Mouse (Mus musculus): Measurements from ENCODE around the gene Arhgef39. TPM values are rescaled to one million over a fixed set of nuclear protein-coding genes. Genes with fewer than 3 reads are reported as not detected.

The Arhgef39 gene
- polyA plus RNA-seq, 1 experiment from 2014 or later, result 4.4 TPM

DNA sequence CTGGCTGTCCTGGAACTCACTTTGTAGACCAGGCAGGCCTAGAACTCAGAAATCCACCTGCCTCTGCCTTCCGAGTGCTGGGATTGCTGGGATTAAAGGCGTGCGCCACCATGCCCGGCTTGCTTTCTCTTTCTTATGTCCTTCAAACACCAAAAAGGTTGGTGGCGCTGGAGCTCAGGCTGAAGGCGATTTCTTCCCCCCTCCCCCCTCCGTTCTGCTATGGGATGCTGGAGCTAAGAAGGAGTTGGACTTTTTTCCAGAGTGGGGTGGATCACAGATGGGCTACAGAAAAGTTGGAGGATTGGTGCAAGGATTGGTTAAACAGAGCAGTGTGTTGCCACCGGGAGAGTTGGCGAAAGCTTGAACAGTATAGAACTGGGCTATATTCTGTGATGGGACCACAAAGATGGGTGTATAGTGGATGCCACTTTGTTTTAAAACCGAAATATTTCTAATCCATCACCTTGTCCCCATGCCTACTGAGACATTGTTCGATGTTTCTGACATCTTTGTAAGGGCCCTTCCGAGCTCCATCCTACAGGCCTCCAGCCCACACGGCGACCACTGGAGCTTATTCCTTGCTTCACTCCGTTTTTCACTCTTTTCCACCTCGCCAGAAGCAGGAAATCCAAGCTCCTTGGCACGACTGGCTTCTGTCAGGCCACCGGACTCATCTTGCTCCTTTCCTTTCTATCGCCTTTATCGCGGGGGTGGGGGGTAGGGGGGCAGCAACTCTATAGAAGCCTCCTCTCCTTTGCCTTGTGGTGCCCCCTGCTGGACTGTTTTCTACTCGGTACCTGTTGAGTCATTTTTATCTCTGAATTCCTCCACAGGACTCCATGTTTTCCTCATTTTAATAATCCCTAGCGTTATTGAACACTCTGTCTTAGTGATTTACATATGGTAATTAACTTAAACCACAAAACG is 20.3 kb downstream of the Arhgef39 start:
- 0 out of 2 replicates have a peak, but pooled peaks cover 2% of the 10 kb centered on the region for H3K4me1 ChIP-seq (ENCODE audit: control insufficient read depth, insufficient read depth, low read length)
- H3K9me3 ChIP-seq (replicated peaks; ENCODE audit: control insufficient read depth, low read length, poor library complexity, severe bottlenecking), result no peaks in the 10 kb centered on the region
- H3K4me3 ChIP-seq (ENCODE audit: low read depth, low read length), result no peak overlapping the region
- 48% methylated on average over 24 of the region's 24 CpGs for WGBS
- H3K36me3 ChIP-seq (ENCODE audit: control insufficient read depth, insufficient read depth, low read length), result no peaks in the 10 kb centered on the region
- no peak overlapping the region for H3K4me2 ChIP-seq (ENCODE audit: low read length)
- H3K27ac ChIP-seq (ENCODE audit: low read length), result no peak overlapping the region
- no peaks in the 10 kb centered on the region for H3K27me3 ChIP-seq (ENCODE audit: control insufficient read depth, insufficient read depth, low read depth, low read length)
- no peak for ATAC-seq
- H3K9ac ChIP-seq (ENCODE audit: low read depth, low read length), result no peak overlapping the region

DNA sequence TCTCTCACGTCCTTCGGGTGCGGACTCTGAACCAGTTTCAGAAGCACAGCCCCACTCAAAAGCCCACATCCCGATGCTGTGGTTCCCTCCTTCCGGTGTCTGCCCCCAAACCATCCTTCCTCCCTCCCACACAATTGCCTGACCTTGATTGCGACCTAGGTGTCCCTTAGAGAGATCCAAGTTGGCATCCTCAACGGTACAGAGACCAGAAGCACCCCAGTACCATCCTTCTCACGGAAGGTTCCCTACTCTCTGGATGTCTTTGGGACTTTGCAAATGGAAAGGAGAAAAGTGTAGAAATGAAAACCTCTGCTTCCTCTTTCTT is 21.0 kb downstream of the Arhgef39 start:
- 48% methylated on average over 8 of the region's 8 CpGs for WGBS
- ATAC-seq, result peak; percentile 67; the same call in 1 of the 2 replicates
- H3K36me3 ChIP-seq (ENCODE audit: control insufficient read depth, insufficient read depth, low read length), result no peaks in the 10 kb centered on the region

DNA sequence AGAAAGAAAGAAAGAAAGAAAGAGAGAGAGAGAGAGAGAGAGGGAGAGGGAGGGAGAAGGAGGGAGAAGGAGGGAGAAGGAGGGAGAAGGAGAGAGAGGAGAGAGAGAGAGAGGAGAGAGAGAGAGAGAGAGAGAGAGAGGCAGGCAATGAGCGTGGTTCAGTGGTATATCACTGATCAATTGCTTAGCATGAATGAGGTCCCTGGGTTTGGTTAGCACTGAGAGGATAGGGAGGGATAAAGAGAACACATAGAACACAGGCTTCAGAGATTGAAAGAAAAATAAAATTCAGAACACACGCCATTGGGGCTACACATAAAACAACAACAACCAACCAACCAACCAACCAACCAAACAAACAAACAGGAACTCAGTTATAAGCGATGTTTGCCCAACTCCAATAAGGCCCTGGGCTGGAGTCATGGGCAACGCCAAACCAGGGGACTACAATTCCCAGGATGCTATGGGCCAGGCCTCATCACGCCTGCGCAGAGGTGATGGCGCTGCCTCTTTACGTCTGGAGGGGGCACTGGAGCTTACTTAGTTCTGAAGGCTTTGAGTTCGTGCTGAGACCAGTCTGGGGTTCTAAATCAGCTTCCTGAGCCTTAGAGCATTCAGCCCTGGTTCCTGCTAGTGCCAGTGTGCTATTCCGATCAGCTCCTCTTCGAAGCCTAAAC is 21.5 kb downstream of the Arhgef39 start:
- Histone ChIP-seq H3K27ac (ENCODE audit: low read length) (no peak overlapping the region), H3K9me3 (replicated peaks; ENCODE audit: control insufficient read depth, low read length, poor library complexity, severe bottlenecking) (no peaks in the 10 kb centered on the region)
- peak; percentile 97 for ATAC-seq

More for the DNA sequence above, 21.0 kb downstream of the Arhgef39 start:
- H3K9ac ChIP-seq (ENCODE audit: low read depth, low read length), result peak overlapping the region; percentile 59
- H3K9me3 ChIP-seq (replicated peaks; ENCODE audit: control insufficient read depth, low read length, poor library complexity, severe bottlenecking), result no peaks in the 10 kb centered on the region
- no peaks in the 10 kb centered on the region for H3K27me3 ChIP-seq (ENCODE audit: control insufficient read depth, insufficient read depth, low read depth, low read length)
- 0 out of 2 replicates have a peak, but pooled peaks cover 2% of the 10 kb centered on the region for H3K4me1 ChIP-seq (ENCODE audit: control insufficient read depth, insufficient read depth, low read length)
- H3K4me3 ChIP-seq (ENCODE audit: low read depth, low read length), result peak overlapping the region; percentile 34
- no peak overlapping the region for H3K27ac ChIP-seq (ENCODE audit: low read length)
- peak overlapping the region; percentile 60 for H3K4me2 ChIP-seq (ENCODE audit: low read length)

DNA sequence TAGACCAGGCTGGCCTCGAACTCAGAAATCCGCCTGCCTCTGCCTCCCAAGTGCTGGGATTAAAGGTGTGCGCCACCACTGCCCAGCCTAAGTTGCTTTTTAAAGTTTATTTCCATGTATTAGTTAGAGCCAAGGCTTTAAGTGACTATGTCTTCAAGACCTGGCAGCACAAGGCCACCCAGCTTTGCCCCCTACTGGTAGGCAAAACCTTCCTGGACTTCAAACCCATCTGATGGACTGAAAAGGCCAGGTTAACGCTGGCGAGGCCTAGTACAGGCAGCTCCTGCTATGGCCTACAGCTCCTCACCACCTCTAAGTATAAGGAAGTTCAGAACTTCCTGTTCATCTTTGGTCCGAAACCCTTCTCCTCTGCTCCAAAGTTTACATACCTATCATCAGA is 22.9 kb downstream of the Arhgef39 start:
- Histone ChIP-seq H3K9ac (ENCODE audit: low read depth, low read length) (no peak overlapping the region), H3K27me3 (ENCODE audit: control insufficient read depth, insufficient read depth, low read depth, low read length) (no peaks in the 10 kb centered on the region), H3K9me3 (replicated peaks; ENCODE audit: control insufficient read depth, low read length, poor library complexity, severe bottlenecking) (no peaks in the 10 kb centered on the region), H3K4me2 (ENCODE audit: low read length) (no peak overlapping the region), H3K4me3 (ENCODE audit: low read depth, low read length) (no peak overlapping the region), H3K36me3 (ENCODE audit: control insufficient read depth, insufficient read depth, low read length) (no peaks in the 10 kb centered on the region), H3K27ac (ENCODE audit: low read length) (no peak overlapping the region), H3K4me1 (ENCODE audit: control insufficient read depth, insufficient read depth, low read length) (0 out of 2 replicates have a peak, but pooled peaks cover 2% of the 10 kb centered on the region)
- no peak for ATAC-seq
- 93% methylated on average over 5 of the region's 6 CpGs for WGBS

More for the DNA sequence above, 21.5 kb downstream of the Arhgef39 start:
- WGBS, result 17% methylated on average over 11 of the region's 11 CpGs
- no peaks in the 10 kb centered on the region for H3K27me3 ChIP-seq (ENCODE audit: control insufficient read depth, insufficient read depth, low read depth, low read length)
- peak overlapping the region; percentile 59 for H3K9ac ChIP-seq (ENCODE audit: low read depth, low read length)
- 0 out of 2 replicates have a peak, but pooled peaks cover 2% of the 10 kb centered on the region for H3K4me1 ChIP-seq (ENCODE audit: control insufficient read depth, insufficient read depth, low read length)
- peak overlapping the region; percentile 34 for H3K4me3 ChIP-seq (ENCODE audit: low read depth, low read length)
- H3K4me2 ChIP-seq (ENCODE audit: low read length), result peak overlapping the region; percentile 60
- no peaks in the 10 kb centered on the region for H3K36me3 ChIP-seq (ENCODE audit: control insufficient read depth, insufficient read depth, low read length)

DNA sequence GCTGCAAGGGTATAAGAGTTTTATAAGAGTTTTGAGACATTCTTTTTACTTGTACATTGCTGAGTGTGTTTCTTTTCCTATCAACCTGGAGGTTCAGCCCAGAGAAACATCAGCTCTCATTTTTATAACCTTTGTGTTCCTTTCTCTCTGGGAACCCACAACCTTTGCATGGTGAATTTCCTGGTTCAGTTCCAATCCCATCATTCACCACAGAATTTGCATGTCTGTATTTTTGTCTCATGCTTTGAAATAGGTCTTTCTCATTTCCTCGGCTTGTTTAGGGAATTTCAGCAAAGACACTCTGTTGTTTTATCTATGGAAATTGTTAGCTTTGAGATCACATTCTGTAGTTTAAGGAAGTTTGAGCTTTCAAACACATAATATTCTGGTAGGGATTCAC is 25.9 kb downstream of the Arhgef39 start:
- no peak for ATAC-seq

DNA sequence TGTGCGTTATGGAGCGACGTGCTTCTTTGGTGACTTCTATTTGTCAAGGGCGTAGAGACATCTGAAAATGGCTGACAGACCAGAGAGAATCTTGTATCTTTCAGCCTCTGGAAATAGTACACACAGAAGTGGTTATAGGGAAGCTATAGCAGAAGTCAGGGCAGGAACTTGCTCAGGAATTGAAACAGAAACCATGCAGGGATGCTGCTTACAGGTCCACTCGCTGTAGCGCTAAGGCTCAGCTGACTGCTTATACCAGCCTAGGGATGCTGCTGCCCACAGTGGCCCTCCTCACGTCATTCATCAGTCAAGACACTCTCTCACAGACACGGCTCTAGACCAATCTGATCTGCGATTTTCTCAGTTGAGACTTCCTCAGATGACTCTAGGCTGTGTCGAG is 29.2 kb downstream of the Arhgef39 start:
- no peak for ATAC-seq
- Histone ChIP-seq H3K4me2 (ENCODE audit: low read length) (no peak overlapping the region), H3K9ac (ENCODE audit: low read depth, low read length) (no peak overlapping the region), H3K36me3 (ENCODE audit: control insufficient read depth, insufficient read depth, low read length) (no peaks in the 10 kb centered on the region), H3K4me3 (ENCODE audit: low read depth, low read length) (no peak overlapping the region), H3K4me1 (ENCODE audit: control insufficient read depth, insufficient read depth, low read length) (no peaks in the 10 kb centered on the region), H3K9me3 (replicated peaks; ENCODE audit: control insufficient read depth, low read length, poor library complexity, severe bottlenecking) (no peaks in the 10 kb centered on the region), H3K27ac (ENCODE audit: low read length) (no peak overlapping the region), H3K27me3 (ENCODE audit: control insufficient read depth, insufficient read depth, low read depth, low read length) (no peaks in the 10 kb centered on the region)
- WGBS, result 95% methylated on average over 10 of the region's 10 CpGs

More for the DNA sequence above, 25.9 kb downstream of the Arhgef39 start:
- Histone ChIP-seq H3K4me1 (ENCODE audit: control insufficient read depth, insufficient read depth, low read length) (0 out of 2 replicates have a peak, but pooled peaks cover 2% of the 10 kb centered on the region), H3K36me3 (ENCODE audit: control insufficient read depth, insufficient read depth, low read length) (no peaks in the 10 kb centered on the region), H3K4me3 (ENCODE audit: low read depth, low read length) (no peak overlapping the region), H3K27me3 (ENCODE audit: control insufficient read depth, insufficient read depth, low read depth, low read length) (no peaks in the 10 kb centered on the region), H3K9me3 (replicated peaks; ENCODE audit: control insufficient read depth, low read length, poor library complexity, severe bottlenecking) (no peaks in the 10 kb centered on the region), H3K27ac (ENCODE audit: low read length) (no peak overlapping the region), H3K9ac (ENCODE audit: low read depth, low read length) (no peak overlapping the region), H3K4me2 (ENCODE audit: low read length) (no peak overlapping the region)
- WGBS, result 74% methylated on average over 1 of the region's 1 CpGs

DNA sequence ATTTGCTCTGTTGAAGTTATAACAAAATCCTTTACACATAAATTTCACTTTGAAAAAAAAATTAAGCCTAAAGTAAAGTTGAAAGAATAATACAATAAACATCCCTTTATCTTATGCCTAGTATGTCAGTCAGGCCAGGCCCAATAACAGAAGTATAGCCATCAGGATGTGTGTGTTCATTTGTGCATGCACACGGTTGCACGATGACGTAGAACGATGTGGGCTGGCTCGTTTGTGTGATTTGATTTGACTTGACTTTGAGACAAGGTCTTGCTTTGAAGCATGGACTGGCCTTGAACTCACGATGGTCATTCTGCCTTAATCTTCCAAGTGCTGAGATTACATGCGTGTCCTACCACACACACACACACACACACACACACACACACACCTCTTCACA is 32.6 kb downstream of the Arhgef39 start:
- Histone ChIP-seq H3K27me3 (ENCODE audit: control insufficient read depth, insufficient read depth, low read depth, low read length) (no peaks in the 10 kb centered on the region), H3K36me3 (ENCODE audit: control insufficient read depth, insufficient read depth, low read length) (no peaks in the 10 kb centered on the region), H3K4me1 (ENCODE audit: control insufficient read depth, insufficient read depth, low read length) (no peaks in the 10 kb centered on the region), H3K9me3 (replicated peaks; ENCODE audit: control insufficient read depth, low read length, poor library complexity, severe bottlenecking) (no peaks in the 10 kb centered on the region), H3K27ac (ENCODE audit: low read length) (no peak overlapping the region), H3K4me2 (ENCODE audit: low read length) (no peak overlapping the region), H3K9ac (ENCODE audit: low read depth, low read length) (no peak overlapping the region), H3K4me3 (ENCODE audit: low read depth, low read length) (no peak overlapping the region)
- no peak for ATAC-seq
- WGBS, result 91% methylated on average over 7 of the region's 7 CpGs

DNA sequence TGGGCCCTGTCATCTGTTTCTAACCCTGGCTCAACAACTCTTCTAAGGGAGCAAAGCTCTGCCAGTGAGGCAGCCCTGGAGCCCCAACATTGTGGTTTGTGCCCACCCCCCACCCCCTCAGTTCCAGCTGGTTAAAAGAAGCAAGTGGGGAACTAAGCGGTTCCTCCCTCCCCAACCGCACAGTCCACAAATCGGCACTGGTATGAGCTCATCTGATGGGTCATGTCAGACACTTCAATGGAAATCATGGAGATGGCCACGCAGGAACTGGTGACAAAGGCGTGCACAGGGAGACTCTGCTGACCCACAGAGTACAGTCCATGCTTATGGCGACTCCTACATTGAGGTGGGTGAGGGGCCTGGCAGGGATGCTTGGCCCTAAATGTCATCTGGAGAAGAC is 33.6 kb downstream of the Arhgef39 start:
- WGBS, result 90% methylated on average over 6 of the region's 6 CpGs

DNA sequence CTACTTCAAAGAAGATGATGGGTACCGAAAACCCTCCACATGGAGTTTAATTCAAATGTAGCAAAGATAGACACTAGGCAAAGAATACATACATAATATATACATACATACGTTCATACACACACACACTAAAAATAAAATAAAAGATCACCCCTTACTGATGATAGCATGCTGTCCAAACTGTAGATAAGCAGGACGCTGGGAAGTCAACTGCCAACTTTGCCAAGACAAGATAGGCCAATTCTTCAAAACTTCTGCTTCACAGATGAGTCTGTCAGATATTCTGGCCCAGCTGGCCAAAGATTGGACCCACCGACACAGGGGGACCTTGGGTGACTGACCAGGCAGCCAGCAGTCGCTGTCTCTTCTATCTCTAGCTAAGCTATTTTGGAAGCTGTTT is 36.4 kb downstream of the Arhgef39 start:
- Histone ChIP-seq H3K27ac (ENCODE audit: low read length) (no peak overlapping the region), H3K9me3 (replicated peaks; ENCODE audit: control insufficient read depth, low read length, poor library complexity, severe bottlenecking) (no peaks in the 10 kb centered on the region), H3K4me2 (ENCODE audit: low read length) (no peak overlapping the region), H3K4me3 (ENCODE audit: low read depth, low read length) (no peak overlapping the region), H3K4me1 (ENCODE audit: control insufficient read depth, insufficient read depth, low read length) (no peaks in the 10 kb centered on the region), H3K36me3 (ENCODE audit: control insufficient read depth, insufficient read depth, low read length) (no peaks in the 10 kb centered on the region), H3K9ac (ENCODE audit: low read depth, low read length) (no peak overlapping the region), H3K27me3 (ENCODE audit: control insufficient read depth, insufficient read depth, low read depth, low read length) (no peaks in the 10 kb centered on the region)
- no peak for ATAC-seq
- WGBS, result 91% methylated on average over 5 of the region's 5 CpGs

More for the DNA sequence above, 33.6 kb downstream of the Arhgef39 start:
- no peaks in the 10 kb centered on the region for H3K9me3 ChIP-seq (replicated peaks; ENCODE audit: control insufficient read depth, low read length, poor library complexity, severe bottlenecking)
- ATAC-seq, result no peak
- H3K4me1 ChIP-seq (ENCODE audit: control insufficient read depth, insufficient read depth, low read length), result no peaks in the 10 kb centered on the region
- H3K4me3 ChIP-seq (ENCODE audit: low read depth, low read length), result no peak overlapping the region
- no peak overlapping the region for H3K4me2 ChIP-seq (ENCODE audit: low read length)
- no peak overlapping the region for H3K27ac ChIP-seq (ENCODE audit: low read length)
- no peak overlapping the region for H3K9ac ChIP-seq (ENCODE audit: low read depth, low read length)
- H3K36me3 ChIP-seq (ENCODE audit: control insufficient read depth, insufficient read depth, low read length), result no peaks in the 10 kb centered on the region
- no peaks in the 10 kb centered on the region for H3K27me3 ChIP-seq (ENCODE audit: control insufficient read depth, insufficient read depth, low read depth, low read length)

All from midbrain, embryonic 16.5 days (tissue).